Mouse (Mus musculus): ENCODE data around the gene Mcam. TPM values are rescaled to one million over a fixed set of nuclear protein-coding genes. Genes with fewer than 3 reads are reported as not detected.

The Mcam gene
- polyA plus RNA-seq, 1 experiment = not detected

DNA sequence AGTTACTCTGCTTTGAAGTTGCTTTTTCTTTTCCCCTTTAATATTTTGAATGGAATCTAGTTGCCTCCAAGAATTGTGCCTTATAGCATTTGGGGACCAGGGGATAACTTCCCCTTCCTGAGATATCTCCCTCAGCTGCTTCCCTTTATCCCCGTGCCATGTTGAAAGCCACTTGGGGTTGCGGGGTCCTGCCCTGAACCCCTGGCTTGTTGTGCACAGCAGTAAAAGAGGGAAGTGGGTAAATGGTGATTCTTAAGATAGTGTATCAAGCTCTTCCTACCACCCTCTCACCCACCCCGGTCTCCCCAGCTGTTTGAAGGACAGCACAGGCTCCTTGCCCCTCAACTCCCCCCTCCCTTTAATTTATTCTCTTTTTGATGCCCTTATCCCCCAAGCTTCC lies 39.5 kb upstream of the Mcam start:
- Histone ChIP-seq H3K27ac (ENCODE audit: insufficient read depth, low read depth, low read length) (no peak overlapping the region), H3K4me3 (ENCODE audit: insufficient read depth, low read length) (no peak overlapping the region), H3K4me1 (ENCODE audit: control insufficient read depth, insufficient read depth, low read length) (peaks cover 19% of the 10 kb centered on the region)
- TF ChIP-seq POLR2A (IDR thresholded peaks at IDR 0.05; ENCODE audit: borderline replicate concordance, low read depth, low read length) = no peak
- TF ChIP-seq CTCF (IDR thresholded peaks at IDR 0.05; ENCODE audit: low read depth, low read length) = no peak

DNA sequence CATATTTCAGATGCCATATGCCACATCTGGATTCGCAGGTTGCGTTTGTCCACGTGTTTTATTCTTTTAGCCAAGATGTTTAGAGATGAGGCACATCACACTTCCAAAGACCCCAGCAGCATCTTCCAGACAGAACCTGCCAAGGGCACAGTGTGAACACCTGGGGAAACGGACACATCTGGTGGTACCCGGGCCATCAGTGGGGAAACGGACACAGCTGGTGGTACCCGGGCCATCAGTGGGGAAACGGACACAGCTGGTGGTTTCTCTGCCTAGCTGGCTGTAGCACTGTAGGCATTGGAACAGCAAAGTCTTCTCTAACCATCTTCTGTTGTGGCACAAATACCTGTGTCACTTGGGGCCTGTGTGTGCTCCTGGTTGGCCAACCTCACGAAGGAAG lies 38.5 kb upstream of the Mcam start:
- Histone ChIP-seq H3K4me3 (ENCODE audit: insufficient read depth, low read length) (no peak overlapping the region), H3K4me1 (ENCODE audit: control insufficient read depth, insufficient read depth, low read length) (peaks cover 12% of the 10 kb centered on the region; the same call in 1 of the 2 replicates), H3K27ac (ENCODE audit: insufficient read depth, low read depth, low read length) (no peak overlapping the region)
- TF ChIP-seq CTCF (IDR thresholded peaks at IDR 0.05; ENCODE audit: low read depth, low read length) (no peak), POLR2A (IDR thresholded peaks at IDR 0.05; ENCODE audit: borderline replicate concordance, low read depth, low read length) (no peak)

DNA sequence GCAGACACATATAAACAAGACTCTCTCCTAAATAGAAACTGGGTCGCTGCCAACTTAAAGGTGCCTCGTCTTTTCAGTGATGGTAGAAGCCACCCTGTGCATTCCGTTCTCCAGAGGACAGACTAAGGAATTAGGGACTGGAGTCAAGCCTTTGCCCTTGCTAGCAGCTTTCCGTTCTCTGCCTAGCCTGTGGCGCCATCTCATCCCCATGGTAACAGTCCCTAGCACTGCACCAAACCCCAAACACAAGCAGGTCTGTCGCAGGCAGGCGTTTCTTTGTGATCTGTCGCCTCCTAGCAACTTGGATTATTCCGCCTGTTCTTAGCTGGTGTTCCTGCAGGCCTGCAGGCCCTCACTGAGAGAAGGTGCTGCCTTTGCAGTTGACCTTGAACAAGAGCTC lies 37.7 kb upstream of the Mcam start:
- no peak overlapping the region for H3K27ac ChIP-seq (ENCODE audit: insufficient read depth, low read depth, low read length)
- no peak overlapping the region for H3K4me3 ChIP-seq (ENCODE audit: insufficient read depth, low read length)
- H3K4me1 ChIP-seq (ENCODE audit: control insufficient read depth, insufficient read depth, low read length) = peaks cover 12% of the 10 kb centered on the region; the same call in 1 of the 2 replicates
- no peak for TF ChIP-seq POLR2A (IDR thresholded peaks at IDR 0.05; ENCODE audit: borderline replicate concordance, low read depth, low read length)
- no peak for TF ChIP-seq CTCF (IDR thresholded peaks at IDR 0.05; ENCODE audit: low read depth, low read length)

DNA sequence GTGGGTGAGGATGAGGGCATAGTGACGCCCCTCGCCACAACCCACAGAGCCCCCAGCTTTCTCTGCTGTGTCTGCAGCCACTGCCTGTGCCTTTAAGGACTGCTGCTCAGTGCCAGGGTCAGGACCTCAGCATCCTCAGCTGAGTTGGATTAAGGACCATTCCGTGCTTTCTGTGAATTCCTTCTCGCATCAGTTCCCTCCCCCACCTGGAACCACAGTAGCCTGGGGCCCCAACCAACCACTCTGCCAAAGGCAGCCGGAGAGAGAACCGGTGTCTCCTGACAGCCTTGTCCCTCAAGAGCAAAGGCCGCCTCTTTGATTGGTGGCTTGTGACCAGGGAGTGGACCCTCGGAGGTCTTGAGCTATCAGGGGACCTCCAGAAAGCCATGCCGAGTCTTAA lies 32.8 kb upstream of the Mcam start, which contains the start of gene Mfrp:
Mfrp (plus strand) TSS at position 240 of the 400 bp plus-strand sequence.
- H3K4me3 ChIP-seq (ENCODE audit: insufficient read depth, low read length) = no peak within 1 kb of the TSS
- no peaks in the 10 kb centered on the region; the same call in 1 of the 2 replicates for H3K4me1 ChIP-seq (ENCODE audit: control insufficient read depth, insufficient read depth, low read length)
- H3K27ac ChIP-seq (ENCODE audit: insufficient read depth, low read depth, low read length) = no peak within 1 kb of the TSS
- TF ChIP-seq CTCF (IDR thresholded peaks at IDR 0.05; ENCODE audit: low read depth, low read length) = no peak
- no peak for TF ChIP-seq POLR2A (IDR thresholded peaks at IDR 0.05; ENCODE audit: borderline replicate concordance, low read depth, low read length)

DNA sequence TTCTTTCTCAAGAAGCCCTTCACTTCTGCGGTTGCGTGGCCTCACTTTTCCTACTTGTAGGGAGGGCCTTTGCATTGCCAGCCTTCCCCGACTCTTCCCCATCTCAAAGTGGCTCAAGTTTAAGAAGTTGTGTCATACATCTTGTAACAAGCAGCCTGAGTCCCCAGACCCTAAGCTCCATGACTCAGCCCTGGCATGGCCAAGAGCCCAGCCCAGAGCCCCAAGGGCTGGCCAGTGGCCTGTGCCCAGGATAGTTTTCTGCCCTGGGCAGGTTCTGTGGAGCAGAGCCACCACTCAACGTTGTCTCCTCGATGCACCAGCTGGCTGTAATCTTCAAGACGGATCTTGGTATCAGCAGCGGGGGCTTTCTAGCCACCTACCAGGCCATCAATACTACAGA lies 29.4 kb upstream of the Mcam start:
- TF ChIP-seq POLR2A (IDR thresholded peaks at IDR 0.05; ENCODE audit: borderline replicate concordance, low read depth, low read length) (no peak), CTCF (IDR thresholded peaks at IDR 0.05; ENCODE audit: low read depth, low read length) (no peak)
- no peak overlapping the region for H3K4me3 ChIP-seq (ENCODE audit: insufficient read depth, low read length)
- no peak overlapping the region for H3K27ac ChIP-seq (ENCODE audit: insufficient read depth, low read depth, low read length)
- H3K4me1 ChIP-seq (ENCODE audit: control insufficient read depth, insufficient read depth, low read length) = peaks cover 4% of the 10 kb centered on the region; the same call in 1 of the 2 replicates

DNA sequence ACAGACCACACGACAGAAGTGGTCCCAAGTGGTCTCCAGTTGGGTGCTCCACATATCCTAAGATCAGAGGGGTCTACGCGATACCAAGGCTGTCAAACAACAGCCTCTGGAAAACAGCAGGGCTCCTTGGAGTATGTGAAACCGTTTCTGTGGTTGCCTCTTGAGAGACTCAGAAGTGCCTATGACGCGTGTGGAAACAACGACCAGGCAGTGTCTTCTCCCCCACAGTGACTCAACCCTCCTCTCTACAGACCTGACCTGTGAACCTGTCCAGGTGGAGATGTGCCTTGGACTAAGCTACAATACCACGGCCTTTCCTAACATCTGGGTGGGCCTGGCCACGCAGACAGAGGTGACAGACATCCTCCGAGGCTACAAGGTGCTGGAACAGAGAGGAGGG lies 28.5 kb upstream of the Mcam start:
- Histone ChIP-seq H3K4me3 (ENCODE audit: insufficient read depth, low read length) (no peak overlapping the region), H3K27ac (ENCODE audit: insufficient read depth, low read depth, low read length) (no peak overlapping the region), H3K4me1 (ENCODE audit: control insufficient read depth, insufficient read depth, low read length) (peaks cover 4% of the 10 kb centered on the region; the same call in 1 of the 2 replicates)
- TF ChIP-seq CTCF (IDR thresholded peaks at IDR 0.05; ENCODE audit: low read depth, low read length) = no peak
- TF ChIP-seq POLR2A (IDR thresholded peaks at IDR 0.05; ENCODE audit: borderline replicate concordance, low read depth, low read length) = no peak

DNA sequence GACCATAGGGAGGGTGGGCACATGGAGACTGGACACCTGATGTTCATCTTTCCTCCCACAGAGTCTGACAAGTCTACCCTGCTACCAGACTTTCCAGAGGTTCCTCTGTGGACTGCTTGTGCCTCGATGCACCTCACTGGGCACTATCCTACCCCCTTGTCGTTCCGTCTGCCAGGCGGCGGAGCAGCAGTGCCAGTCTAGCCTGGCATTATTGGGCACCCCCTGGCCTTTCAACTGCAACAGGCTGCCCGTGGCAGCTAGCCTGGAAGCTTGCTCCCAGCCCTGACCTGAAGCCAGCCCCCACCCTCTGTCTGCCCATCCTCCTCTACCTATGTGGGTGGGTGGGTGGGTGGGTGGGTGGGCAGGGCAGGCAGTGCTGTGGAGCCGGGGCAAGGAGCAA lies 28.1 kb upstream of the Mcam start:
- H3K4me3 ChIP-seq (ENCODE audit: insufficient read depth, low read length) = no peak overlapping the region
- peaks cover 4% of the 10 kb centered on the region; the same call in 1 of the 2 replicates for H3K4me1 ChIP-seq (ENCODE audit: control insufficient read depth, insufficient read depth, low read length)
- no peak overlapping the region for H3K27ac ChIP-seq (ENCODE audit: insufficient read depth, low read depth, low read length)
- TF ChIP-seq CTCF (IDR thresholded peaks at IDR 0.05; ENCODE audit: low read depth, low read length) (no peak), POLR2A (IDR thresholded peaks at IDR 0.05; ENCODE audit: borderline replicate concordance, low read depth, low read length) (no peak)

DNA sequence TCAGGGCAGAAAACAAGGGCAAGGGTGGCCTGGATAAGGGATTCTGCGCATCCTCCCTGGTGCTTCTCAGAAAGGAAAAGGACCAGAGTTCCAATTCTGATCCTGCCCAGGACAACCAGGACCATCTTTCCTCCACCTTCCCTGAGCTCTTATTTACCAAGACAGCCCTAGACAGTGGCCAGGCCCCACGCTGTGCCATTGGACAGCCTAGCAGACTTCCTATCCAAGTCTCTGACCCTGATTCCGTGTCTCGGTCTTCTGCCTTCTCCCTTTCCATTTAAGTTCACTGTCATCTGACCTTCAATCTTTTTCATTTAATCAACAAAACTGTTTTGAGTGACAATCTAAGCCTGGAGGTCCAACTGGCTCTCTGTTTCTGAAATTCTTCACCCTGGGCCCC lies 27.7 kb upstream of the Mcam start:
- H3K4me1 ChIP-seq (ENCODE audit: control insufficient read depth, insufficient read depth, low read length) = peaks cover 4% of the 10 kb centered on the region; the same call in 1 of the 2 replicates
- H3K4me3 ChIP-seq (ENCODE audit: insufficient read depth, low read length) = no peak overlapping the region
- H3K27ac ChIP-seq (ENCODE audit: insufficient read depth, low read depth, low read length) = no peak overlapping the region
- TF ChIP-seq POLR2A (IDR thresholded peaks at IDR 0.05; ENCODE audit: borderline replicate concordance, low read depth, low read length) = no peak
- no peak for TF ChIP-seq CTCF (IDR thresholded peaks at IDR 0.05; ENCODE audit: low read depth, low read length)

DNA sequence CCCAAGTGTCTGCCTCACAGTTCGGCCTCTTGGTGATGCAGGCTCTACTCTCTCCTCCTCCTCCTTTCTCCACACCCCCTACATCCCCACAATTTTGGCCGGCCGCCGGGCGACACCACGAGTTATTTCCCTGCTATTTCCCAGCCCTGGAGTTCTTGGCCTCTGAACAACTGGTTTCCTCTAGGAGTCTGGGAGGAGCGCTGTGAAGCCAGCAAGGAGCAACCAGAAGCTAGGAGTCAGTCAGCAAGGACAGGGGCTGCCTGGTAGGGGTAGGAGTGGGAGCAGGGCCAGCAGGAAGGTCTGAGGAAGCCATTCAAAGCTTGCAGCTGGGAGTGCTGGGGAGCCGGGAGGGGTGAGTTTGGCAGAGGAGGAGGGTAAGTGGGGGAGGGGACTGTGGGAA lies 27.2 kb upstream of the Mcam start, which contains the start of gene C1qtnf5:
C1qtnf5 (plus strand) TSS at position 136 of the 400 bp plus-strand sequence.
- H3K4me1 ChIP-seq (ENCODE audit: control insufficient read depth, insufficient read depth, low read length) = peaks cover 4% of the 10 kb centered on the region; the same call in 1 of the 2 replicates
- no peak within 1 kb of the TSS for H3K4me3 ChIP-seq (ENCODE audit: insufficient read depth, low read length)
- no peak within 1 kb of the TSS for H3K27ac ChIP-seq (ENCODE audit: insufficient read depth, low read depth, low read length)
- TF ChIP-seq CTCF (IDR thresholded peaks at IDR 0.05; ENCODE audit: low read depth, low read length) (no peak), POLR2A (IDR thresholded peaks at IDR 0.05; ENCODE audit: borderline replicate concordance, low read depth, low read length) (no peak)

DNA sequence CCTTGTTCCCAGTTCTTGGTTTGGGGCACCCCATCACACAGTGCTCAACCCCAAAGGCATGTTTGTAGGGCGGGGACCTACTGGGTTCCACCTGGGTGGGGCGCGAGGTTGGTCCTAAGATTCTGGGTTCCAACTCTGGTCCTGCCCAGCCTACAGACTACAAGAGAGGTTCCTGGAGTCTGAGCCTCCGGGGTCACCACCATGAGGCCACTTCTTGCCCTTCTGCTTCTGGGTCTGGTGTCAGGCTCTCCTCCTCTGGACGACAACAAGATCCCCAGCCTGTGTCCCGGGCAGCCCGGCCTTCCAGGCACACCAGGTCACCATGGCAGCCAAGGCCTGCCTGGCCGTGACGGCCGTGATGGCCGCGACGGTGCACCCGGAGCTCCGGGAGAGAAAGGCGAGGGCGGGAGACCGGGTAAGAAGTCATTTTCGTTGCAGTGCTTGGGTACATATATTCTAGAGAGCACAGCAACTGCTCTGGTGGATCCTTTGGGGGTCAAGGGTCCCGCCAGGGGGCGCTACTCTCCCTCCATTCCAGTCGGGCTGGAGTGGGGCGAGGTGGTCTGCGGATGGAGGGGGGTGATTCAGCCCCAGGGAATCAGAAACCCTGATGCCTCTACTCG lies 26.6 kb upstream of the Mcam start:
- H3K4me1 ChIP-seq (ENCODE audit: control insufficient read depth, insufficient read depth, low read length) = peaks cover 4% of the 10 kb centered on the region; the same call in 1 of the 2 replicates
- no peak overlapping the region for H3K27ac ChIP-seq (ENCODE audit: insufficient read depth, low read depth, low read length)
- 0 out of 2 replicates have a peak, but pooled peaks have one; percentile 15 for TF ChIP-seq CTCF (IDR thresholded peaks at IDR 0.05; ENCODE audit: low read depth, low read length)
- TF ChIP-seq POLR2A (IDR thresholded peaks at IDR 0.05; ENCODE audit: borderline replicate concordance, low read depth, low read length) = no peak
- no peak overlapping the region for H3K4me3 ChIP-seq (ENCODE audit: insufficient read depth, low read length)
